Mouse (Mus musculus) megakaryocyte, embryonic 14.5 days (primary cell): ENCODE measurements around the gene Etv6.

Experiments
- FLI1 ChIP-seq: IDR thresholded peaks from 2 replicates; pipeline ENCODE4 v1.6.1; 2012; ENCODE audit warnings: low read length, inconsistent platforms, mixed read lengths
- GATA1 ChIP-seq: IDR thresholded peaks from 3 replicates; pipeline ENCODE4 v1.6.1; 2012; ENCODE audit warnings: mixed read lengths, low read length, inconsistent platforms, borderline replicate concordance

DNA sequence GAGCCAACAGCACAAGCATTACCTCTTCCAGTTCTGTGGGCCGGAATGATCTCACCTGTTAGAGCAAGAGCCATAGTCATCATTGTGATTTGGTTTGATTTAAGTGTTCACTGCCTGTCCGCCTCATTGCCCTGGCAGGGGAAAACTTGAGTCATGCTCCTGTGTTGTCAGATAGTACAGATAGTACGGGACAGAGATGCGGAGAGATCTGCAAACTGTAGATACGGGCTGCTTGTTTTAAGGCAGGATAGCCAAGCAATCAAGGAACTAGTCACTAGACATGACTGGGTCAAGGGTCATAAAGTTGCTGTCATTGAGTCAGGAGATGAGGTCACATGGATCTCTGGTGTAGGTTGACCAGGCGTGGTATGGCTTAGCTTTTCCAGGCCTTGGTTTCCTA lies 182.2 kb downstream of the Etv6 start:
- TF ChIP-seq GATA1 (no peak), FLI1 (no peak)
